Mouse (Mus musculus) myocyte (in vitro differentiated cells): Measurements from ENCODE around the gene Ubash3b.

Source experiments
- MAX ChIP-seq: IDR thresholded peaks from one replicate; pipeline ENCODE4 v1.6.1; 2011; ENCODE audit warnings: low read depth, mild to moderate bottlenecking, control low read depth
- MYOD1 ChIP-seq, 3 experiments: IDR thresholded peaks; one replicate each; pipeline ENCODE4 v1.6.1; 2011; ENCODE audit warnings: control low read depth in 2 of 3, low read depth in 2 of 3, mild to moderate bottlenecking in 2 of 3, moderate library complexity in 1 of 3; ENCODE audit not compliant: insufficient read length in 2 of 3, control insufficient read depth in 1 of 3
- POLR2A ChIP-seq: IDR thresholded peaks from one replicate; pipeline ENCODE4 v1.6.1; 2011; ENCODE audit warnings: low read depth, mild to moderate bottlenecking, control low read depth, moderate library complexity; ENCODE audit not compliant: insufficient read length
- TCF12 ChIP-seq: IDR thresholded peaks from one replicate; pipeline ENCODE4 v1.6.1; 2011; ENCODE audit warnings: mild to moderate bottlenecking, control low read depth; ENCODE audit not compliant: poor library complexity, insufficient read depth, severe bottlenecking

GRCm38 (mm10) chr9:41080877-41081276 is 80.6 kb downstream of the Ubash3b start:
- TF ChIP-seq POLR2A, result no peak
- no peak for TF ChIP-seq MAX
- no peak for TF ChIP-seq MYOD1 (IDR thresholded peaks at IDR 0.05; ENCODE audit: control insufficient read depth in 1 of 3, insufficient read length in 2 of 3, low read depth in 2 of 3)
- TF ChIP-seq TCF12, result no peak
